Mouse (Mus musculus) cerebellum, adult 11 months (tissue): ENCODE measurements around the gene Olfr829.
"Not testable (repeated sequence)": the region's sequence is repeated elsewhere in the genome, so short reads cannot be mapped to it uniquely, and the experiment has no call there.

Experiments
- DNase-seq: peaks from one replicate; pipeline ENCODE4 v3.0.0; 2022

The Olfr829 gene

DNA sequence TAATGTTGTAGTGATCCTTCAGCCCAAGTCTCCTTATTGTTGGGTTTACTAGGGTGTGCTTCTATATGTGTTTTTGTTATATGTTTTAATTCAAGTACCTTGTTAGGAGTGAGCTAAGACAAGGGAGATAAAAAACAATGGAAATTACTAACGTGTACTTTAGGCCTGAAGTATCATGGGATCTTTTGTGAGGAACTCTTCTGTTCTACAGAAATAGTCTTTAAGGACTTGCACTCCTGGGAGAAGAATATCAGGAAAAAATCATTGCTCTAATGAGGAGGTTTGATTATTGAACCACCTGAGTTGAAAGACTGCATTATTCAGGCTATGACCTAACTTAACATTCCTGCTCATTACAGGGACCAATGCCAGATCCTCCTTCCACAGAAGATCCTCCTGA, at the start of gene Olfr829:
TSS of gene Olfr829 (plus strand) at position 301 of the 400 bp plus-strand sequence.
- DNase-seq, result no peak

GRCm38 (mm10) chr9:18819426-18819825, 35.3 kb upstream of the Olfr829 start, which contains the start of gene Olfr828:
Gene Olfr828 (minus strand): TSS chr9:18819526.
- DNase-seq, result no peak

DNA sequence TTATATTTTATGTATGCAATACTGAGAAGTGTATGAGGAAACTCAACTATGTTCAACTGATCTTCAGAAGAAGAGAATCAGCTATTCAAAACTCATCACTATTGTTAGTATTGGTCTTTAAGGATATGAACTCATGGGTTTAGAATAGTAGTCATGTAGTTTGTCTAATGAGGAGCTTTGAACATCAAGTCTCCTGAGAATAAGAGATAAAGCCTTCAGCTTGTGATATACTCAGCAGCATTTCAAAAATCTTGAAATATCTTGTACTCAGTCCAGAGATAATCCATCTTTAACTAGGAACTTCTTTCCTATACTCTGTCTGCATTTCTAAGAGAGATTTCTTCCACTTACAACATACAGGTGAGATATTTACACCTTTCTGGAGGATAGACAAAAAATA, 19.7 kb downstream of the Olfr829 start, which contains the start of gene Olfr830:
TSS of gene Olfr830 (plus strand) at position 301 of the 400 bp plus-strand sequence.
- DNase-seq, result no peak

DNA sequence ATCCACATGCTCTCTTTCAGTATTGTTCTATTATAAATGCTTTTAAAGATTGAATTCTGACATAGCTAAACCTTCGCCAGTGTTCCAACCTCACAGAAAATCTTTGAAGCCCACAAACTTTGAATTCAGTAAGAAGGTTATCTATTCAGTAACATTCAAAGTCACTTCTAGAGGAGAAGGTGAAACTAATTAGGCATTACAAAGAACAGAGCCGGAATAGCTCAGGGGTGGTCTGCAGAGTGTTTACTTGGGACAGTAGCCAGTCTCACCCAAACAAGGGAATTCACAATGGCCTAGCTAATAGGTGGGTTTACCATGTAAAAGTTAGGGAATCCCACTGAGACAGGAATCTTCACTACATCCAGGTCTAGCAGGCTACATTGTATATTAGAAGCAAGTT, 53.0 kb downstream of the Olfr829 start:
- not testable (repeated sequence) for DNase-seq
